Mouse (Mus musculus) C2C12 (cell line): ENCODE measurements around the gene Cnnm2.

Source experiments
- CEBPB ChIP-seq: IDR thresholded peaks from one replicate; pipeline ENCODE4 v1.6.1; 2011; ENCODE audit warnings: low read depth, mild to moderate bottlenecking, control low read depth, moderate library complexity
- CTCF ChIP-seq: IDR thresholded peaks from one replicate; pipeline ENCODE4 v1.5.1; 2011; ENCODE audit not compliant: control insufficient read depth, insufficient read depth, insufficient read length
- MAX ChIP-seq: IDR thresholded peaks from one replicate; pipeline ENCODE4 v1.6.1; 2011; ENCODE audit warnings: mild to moderate bottlenecking, control low read depth
- MYOG ChIP-seq: IDR thresholded peaks from one replicate; pipeline ENCODE4 v1.6.1; 2011; ENCODE audit not compliant: control insufficient read depth, insufficient read length; ENCODE audit errors: extremely low read depth
- USF1 ChIP-seq: IDR thresholded peaks from one replicate; pipeline ENCODE4 v1.6.1; 2011; ENCODE audit warnings: low read depth, mild to moderate bottlenecking, control low read depth, moderate library complexity

DNA sequence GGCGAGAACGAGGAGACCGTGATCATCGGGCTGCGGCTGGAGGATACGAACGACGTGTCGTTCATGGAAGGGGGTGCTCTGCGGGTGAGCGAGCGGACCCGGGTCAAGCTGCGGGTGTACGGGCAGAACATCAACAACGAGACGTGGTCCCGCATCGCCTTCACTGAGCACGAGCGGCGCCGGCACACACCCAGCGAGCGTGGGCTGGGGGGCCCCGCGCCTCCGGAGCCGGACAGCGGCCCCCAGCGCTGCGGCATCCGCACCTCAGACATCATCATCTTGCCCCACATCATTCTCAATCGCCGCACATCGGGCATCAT lies 535 bp downstream of the Cnnm2 start:
- no peak for TF ChIP-seq MYOG
- no peak for TF ChIP-seq CTCF
- no peak for TF ChIP-seq MAX
- TF ChIP-seq CEBPB, result no peak
- TF ChIP-seq USF1, result no peak
